Mouse (Mus musculus) gastrocnemius, adult 18-20 months (tissue): ENCODE results near the gene P3h4. TPM values are rescaled to one million over a fixed set of nuclear protein-coding genes. Genes with fewer than 3 reads are reported as not detected.
"Not testable (repeated sequence)": the region's sequence is repeated elsewhere in the genome, so short reads cannot be mapped to it uniquely, and the experiment has no call there.

ENCODE experiments used
- DNase-seq: peaks from one replicate; pipeline ENCODE4 v3.0.0; 2021; ENCODE audit warnings: low spot score
- microRNA-seq: library from miRNA; unstranded; fragments of <30 nt; microRNA quantifications from one replicate; pipeline ENCODE4 v1.2.0, GENCODE M21; 2021
- total RNA-seq, 2 experiments: library from RNA; stranded (reverse); gene quantifications; 2 replicates each; pipeline ENCODE4 v1.2.3; 2021

The P3h4 gene
- total RNA-seq, 2 experiments from 2014 or later, result 1.6 to 3.2 TPM

DNA sequence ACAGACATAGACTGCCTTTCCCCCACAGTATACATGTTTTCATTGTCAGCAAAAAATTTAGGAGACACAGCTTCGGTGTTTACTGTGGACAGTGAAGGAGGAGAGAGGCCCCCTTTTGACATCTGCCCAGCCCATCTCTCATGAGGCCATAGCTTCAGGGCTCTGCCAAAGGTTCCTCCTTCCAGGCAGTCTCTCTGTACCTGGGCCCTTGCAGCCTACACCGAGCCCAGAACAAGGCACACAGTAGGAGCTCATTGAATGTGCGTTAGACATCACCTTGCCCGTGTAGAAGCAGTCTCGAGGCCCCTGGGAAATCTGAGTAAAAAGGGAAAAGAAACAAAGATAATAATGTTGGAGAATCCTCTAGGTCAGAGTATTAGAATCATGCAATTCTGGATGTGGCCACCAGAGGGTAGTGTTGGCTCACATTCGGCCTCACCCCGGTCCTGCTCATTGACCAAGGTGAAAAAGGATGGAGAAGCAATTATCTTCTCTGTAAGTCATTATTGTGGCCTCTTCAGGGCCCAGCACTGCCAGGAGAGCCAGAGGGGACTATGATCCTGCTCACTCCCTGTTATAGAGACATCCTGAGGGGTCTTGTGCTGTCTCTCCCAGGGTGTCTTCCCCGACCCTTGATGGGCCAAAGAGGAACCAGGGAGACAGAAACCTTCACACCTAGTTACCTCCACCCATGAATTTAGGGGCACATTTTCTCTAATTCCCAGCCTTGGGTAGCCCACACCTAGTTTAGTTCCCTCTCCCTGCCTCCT is 52.2 kb downstream of the P3h4 start:
- DNase-seq, result peak; percentile 82

GRCm38 (mm10) chr11:100361059-100361458 is 53.6 kb downstream of the P3h4 start:
- not testable (repeated sequence) for DNase-seq

DNA sequence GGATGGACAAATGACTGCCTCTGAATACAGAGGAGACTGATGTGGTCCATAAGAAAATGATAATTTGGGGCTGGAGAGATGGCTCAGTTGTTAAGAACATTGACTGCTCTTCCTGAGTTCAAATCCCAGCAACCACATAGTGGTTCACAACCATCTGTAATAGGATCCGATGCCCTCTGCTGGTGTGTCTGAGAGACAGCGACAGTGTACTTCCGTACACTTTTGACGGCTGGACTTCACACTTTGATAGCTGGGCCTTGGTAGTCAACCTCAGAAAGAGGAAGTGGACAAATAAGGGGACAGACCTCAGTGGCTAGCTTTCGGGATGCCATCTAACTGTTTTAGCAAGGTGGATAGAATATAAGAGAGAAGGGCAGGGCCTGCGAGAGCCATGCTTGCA is 54.5 kb downstream of the P3h4 start:
- no peak for DNase-seq

Small RNAs within 50 kb of the gene (microRNA-seq; reads per million reads assigned to microRNA genes)
- not detected for gene Gm27374

Other genes with a start within 250 kb of the P3h4 start
- gene Krt9, start 221.6 kb downstream of the P3h4 start, total RNA-seq, result not detected
- gene Krt14, start 207.3 kb downstream of the P3h4 start, total RNA-seq, result not detected
- gene Krt16, start 165.9 kb downstream of the P3h4 start, total RNA-seq, result not detected
- under 1 TPM in 1 of 2 experiments, not detected in 1; 0.14 TPM for gene Krt17, start 153.8 kb downstream of the P3h4 start, total RNA-seq
- gene Krt42, start 145.0 kb downstream of the P3h4 start, total RNA-seq, result not detected
- 1,000 to 10,000 TPM; 1,490 to 1,592 TPM for gene Eif1, start 95.0 kb downstream of the P3h4 start, total RNA-seq
- gene Gast, start 80.4 kb downstream of the P3h4 start, total RNA-seq, result not detected
- gene Hap1, start 58.7 kb downstream of the P3h4 start, total RNA-seq, result under 1 TPM; 0.26 to 0.53 TPM
- 10 to 100 TPM; 73.4 to 81.3 TPM for gene Jup, start 17.1 kb downstream of the P3h4 start, total RNA-seq
- gene Fkbp10, start 861 bp upstream of the P3h4 start, total RNA-seq, result 1 to 10 TPM; 1.9 to 2.6 TPM
- gene Nt5c3b, start 27.0 kb upstream of the P3h4 start, total RNA-seq, result 1 to 10 TPM; 7.7 to 8.3 TPM
- under 1 TPM; 0.25 to 0.28 TPM for gene Klhl10, start 27.1 kb upstream of the P3h4 start, total RNA-seq
- gene Klhl11, start 57.9 kb upstream of the P3h4 start, total RNA-seq, result 1 to 10 TPM; 2.7 to 4.2 TPM
- 10 to 100 TPM in 1 of 2 experiments, 1 to 10 TPM in 1; 9.5 to 12.2 TPM for gene Acly, start 113.2 kb upstream of the P3h4 start, total RNA-seq
- under 1 TPM; 0.33 to 0.48 TPM for gene Ttc25, start 130.8 kb upstream of the P3h4 start, total RNA-seq
- 1 to 10 TPM; 3.8 to 5.0 TPM for gene Cnp, start 160.1 kb upstream of the P3h4 start, total RNA-seq
- 10 to 100 TPM; 16.6 to 17.4 TPM for gene Nkiras2, start 204.4 kb upstream of the P3h4 start, total RNA-seq
- gene Dnajc7, start 205.3 kb upstream of the P3h4 start, total RNA-seq, result 100 to 1,000 TPM in 1 of 2 experiments, 10 to 100 TPM in 1; 81.1 to 111 TPM